Mouse (Mus musculus) spleen, adult 12 weeks (tissue): ENCODE results near the gene Bud13.

Source experiments
- DNase-seq: peaks from one replicate; pipeline ENCODE4 v3.0.0; 2022; ENCODE audit warnings: low spot score

Gene Bud13

GRCm38 (mm10) chr9:46282631-46283436, at the start of gene Bud13:
Gene Bud13 (plus strand): TSS chr9:46283008.
- peak; percentile 89 for DNase-seq

GRCm38 (mm10) chr9:46235196-46235595, 47.6 kb upstream of the Bud13 start:
- DNase-seq, result no peak

- DNase-seq, result no peak
Measured at GRCm38 (mm10) chr9:46235596-46235648, 47.4 kb upstream of the Bud13 start, which contains the start of gene Apoc3. Gene Apoc3 (minus strand): TSS chr9:46235636.

GRCm38 (mm10) chr9:46235649-46236048, 47.2 kb upstream of the Bud13 start:
- no peak for DNase-seq

GRCm38 (mm10) chr9:46238850-46239249, 44.0 kb upstream of the Bud13 start:
- no peak for DNase-seq

- no peak for DNase-seq
Measured at GRCm38 (mm10) chr9:46240526-46241153, 42.2 kb upstream of the Bud13 start, which contains the start of gene Apoa4. Gene Apoa4 (plus strand): TSS chr9:46240696.

- no peak for DNase-seq
Measured at GRCm38 (mm10) chr9:46241818-46242217, 41.0 kb upstream of the Bud13 start.

- no peak for DNase-seq
Measured at GRCm38 (mm10) chr9:46243122-46243521, 39.7 kb upstream of the Bud13 start.

- no peak for DNase-seq
Measured at GRCm38 (mm10) chr9:46243584-46243983, 39.2 kb upstream of the Bud13 start.

- DNase-seq, result no peak
Measured at GRCm38 (mm10) chr9:46246752-46247324, 36.0 kb upstream of the Bud13 start.

GRCm38 (mm10) chr9:46256177-46256576, 26.6 kb upstream of the Bud13 start:
- DNase-seq, result no peak

- no peak for DNase-seq
Measured at GRCm38 (mm10) chr9:46256658-46257385, 26.0 kb upstream of the Bud13 start.

- no peak for DNase-seq
Measured at GRCm38 (mm10) chr9:46257546-46257945, 25.3 kb upstream of the Bud13 start.

GRCm38 (mm10) chr9:46259111-46259510, 23.7 kb upstream of the Bud13 start:
- DNase-seq, result no peak

GRCm38 (mm10) chr9:46261131-46261530, 21.7 kb upstream of the Bud13 start:
- no peak for DNase-seq

GRCm38 (mm10) chr9:46268343-46268873, 14.4 kb upstream of the Bud13 start, which contains the start of gene Apoa5:
Gene Apoa5 (plus strand): TSS chr9:46268633.
- no peak for DNase-seq

GRCm38 (mm10) chr9:46269125-46269524, 13.7 kb upstream of the Bud13 start:
- DNase-seq, result no peak

GRCm38 (mm10) chr9:46270782-46271181, 12.0 kb upstream of the Bud13 start:
- DNase-seq, result no peak

- no peak for DNase-seq
Measured at GRCm38 (mm10) chr9:46272070-46272469, 10.7 kb upstream of the Bud13 start.

GRCm38 (mm10) chr9:46272677-46273454, 9.9 kb upstream of the Bud13 start, which contains the start of gene Zpr1:
Gene Zpr1 (plus strand): TSS chr9:46273064.
- DNase-seq, result peak; percentile 74

- DNase-seq, result no peak
Measured at GRCm38 (mm10) chr9:46274494-46274893, 8.3 kb upstream of the Bud13 start.

GRCm38 (mm10) chr9:46298381-46298780, 15.6 kb downstream of the Bud13 start:
- no peak for DNase-seq
